Mouse (Mus musculus): ENCODE results near the gene Esam. TPM values are rescaled to one million over a fixed set of nuclear protein-coding genes. Genes with fewer than 3 reads are reported as not detected.

Esam gene
- total and polyA plus RNA-seq, 2 experiments from 2014 or later = 29.1 to 35.1 TPM

GRCm38 (mm10) chr9:37554838-37555748 is 27.2 kb downstream of the Esam start, which contains the start of gene Siae:
Siae (plus strand) TSS chr9:37555698.
- no peaks in the 10 kb centered on the region for H3K9me3 ChIP-seq (ENCODE audit: low read length)
- peak within 1 kb of the TSS; percentile 32; the same call in 1 of the 2 replicates for H3K27ac ChIP-seq (ENCODE audit: low read depth, low read length)
- H3K4me3 ChIP-seq (ENCODE audit: low read depth, low read length) = no peak within 1 kb of the TSS
- ATAC-seq (ENCODE audit: low FRiP score) (peak; percentile 49), DNase-seq (ENCODE audit: low spot score) (peak; percentile 42)
- H3K4me2 ChIP-seq (ENCODE audit: low read depth, low read length, poor library complexity, severe bottlenecking) = no peak within 1 kb of the TSS
- no peak within 1 kb of the TSS for H3K9ac ChIP-seq (replicated peaks; ENCODE audit: low read length, poor library complexity, severe bottlenecking)
- no peak for TF ChIP-seq CTCF (IDR thresholded peaks at IDR 0.05)
- H3K36me3 ChIP-seq (ENCODE audit: insufficient read depth, low read length) = no peaks in the 10 kb centered on the region
- WGBS = 23% methylated on average over 7 of the region's 7 CpGs
- H3K4me1 ChIP-seq (ENCODE audit: insufficient read depth, low read length) = peaks cover 8% of the 10 kb centered on the region
- peaks cover 10% of the 10 kb centered on the region for H3K27me3 ChIP-seq (ENCODE audit: insufficient read depth, low read length)

- H3K4me1 ChIP-seq (ENCODE audit: insufficient read depth, low read length) = peaks cover 8% of the 10 kb centered on the region
- 85% methylated on average over 3 of the region's 3 CpGs for WGBS
- no peak for TF ChIP-seq CTCF (IDR thresholded peaks at IDR 0.05)
- no peak for DNase-seq (ENCODE audit: low spot score)
- no peak overlapping the region for H3K27ac ChIP-seq (ENCODE audit: low read depth, low read length)
- H3K4me3 ChIP-seq (ENCODE audit: low read depth, low read length) = no peak overlapping the region
- no peak overlapping the region for H3K9ac ChIP-seq (replicated peaks; ENCODE audit: low read length, poor library complexity, severe bottlenecking)
- H3K27me3 ChIP-seq (ENCODE audit: insufficient read depth, low read length) = no peaks in the 10 kb centered on the region; the same call in 1 of the 2 replicates
- no peaks in the 10 kb centered on the region for H3K9me3 ChIP-seq (ENCODE audit: low read length)
- no peak for ATAC-seq (ENCODE audit: low FRiP score)
- H3K36me3 ChIP-seq (ENCODE audit: insufficient read depth, low read length) = no peaks in the 10 kb centered on the region
- H3K4me2 ChIP-seq (ENCODE audit: low read depth, low read length, poor library complexity, severe bottlenecking) = no peak overlapping the region
Measured at GRCm38 (mm10) chr9:37556366-37556765, 28.5 kb downstream of the Esam start.

GRCm38 (mm10) chr9:37560617-37561016 is 32.7 kb downstream of the Esam start:
- DNase-seq (ENCODE audit: low spot score) (no peak), ATAC-seq (ENCODE audit: low FRiP score) (no peak)
- TF ChIP-seq CTCF (IDR thresholded peaks at IDR 0.05) = no peak
- Histone ChIP-seq H3K4me1 (ENCODE audit: insufficient read depth, low read length) (no peaks in the 10 kb centered on the region; the same call in 1 of the 2 replicates), H3K9ac (replicated peaks; ENCODE audit: low read length, poor library complexity, severe bottlenecking) (no peak overlapping the region), H3K4me2 (ENCODE audit: low read depth, low read length, poor library complexity, severe bottlenecking) (no peak overlapping the region), H3K27ac (ENCODE audit: low read depth, low read length) (no peak overlapping the region), H3K4me3 (ENCODE audit: low read depth, low read length) (no peak overlapping the region), H3K36me3 (ENCODE audit: insufficient read depth, low read length) (no peaks in the 10 kb centered on the region), H3K9me3 (ENCODE audit: low read length) (no peaks in the 10 kb centered on the region), H3K27me3 (ENCODE audit: insufficient read depth, low read length) (no peaks in the 10 kb centered on the region)
- 81% methylated on average over 2 of the region's 2 CpGs for WGBS

- no peak overlapping the region for H3K9ac ChIP-seq (replicated peaks; ENCODE audit: low read length, poor library complexity, severe bottlenecking)
- peaks cover 5% of the 10 kb centered on the region; the same call in 1 of the 2 replicates for H3K4me1 ChIP-seq (ENCODE audit: insufficient read depth, low read length)
- no peak overlapping the region for H3K4me3 ChIP-seq (ENCODE audit: low read depth, low read length)
- TF ChIP-seq CTCF (IDR thresholded peaks at IDR 0.05) = no peak
- DNase-seq (ENCODE audit: low spot score) (no peak), ATAC-seq (ENCODE audit: low FRiP score) (no peak)
- WGBS = 60% methylated on average over 1 of the region's 1 CpGs
- no peak overlapping the region for H3K4me2 ChIP-seq (ENCODE audit: low read depth, low read length, poor library complexity, severe bottlenecking)
- no peaks in the 10 kb centered on the region for H3K9me3 ChIP-seq (ENCODE audit: low read length)
- H3K27me3 ChIP-seq (ENCODE audit: insufficient read depth, low read length) = no peaks in the 10 kb centered on the region
- H3K27ac ChIP-seq (ENCODE audit: low read depth, low read length) = no peak overlapping the region
- H3K36me3 ChIP-seq (ENCODE audit: insufficient read depth, low read length) = no peaks in the 10 kb centered on the region
Measured at GRCm38 (mm10) chr9:37563805-37564204, 35.9 kb downstream of the Esam start.

GRCm38 (mm10) chr9:37567019-37567418 is 39.1 kb downstream of the Esam start:
- no peak for TF ChIP-seq CTCF (IDR thresholded peaks at IDR 0.05)
- Histone ChIP-seq H3K27me3 (ENCODE audit: insufficient read depth, low read length) (no peaks in the 10 kb centered on the region), H3K9me3 (ENCODE audit: low read length) (no peaks in the 10 kb centered on the region), H3K4me2 (ENCODE audit: low read depth, low read length, poor library complexity, severe bottlenecking) (no peak overlapping the region), H3K9ac (replicated peaks; ENCODE audit: low read length, poor library complexity, severe bottlenecking) (no peak overlapping the region), H3K4me1 (ENCODE audit: insufficient read depth, low read length) (peaks cover 5% of the 10 kb centered on the region; the same call in 1 of the 2 replicates), H3K27ac (ENCODE audit: low read depth, low read length) (no peak overlapping the region), H3K36me3 (ENCODE audit: insufficient read depth, low read length) (no peaks in the 10 kb centered on the region), H3K4me3 (ENCODE audit: low read depth, low read length) (no peak overlapping the region)
- WGBS = 82% methylated on average over 2 of the region's 2 CpGs
- ATAC-seq (ENCODE audit: low FRiP score) (no peak), DNase-seq (ENCODE audit: low spot score) (no peak)

- 44% methylated on average over 5 of the region's 5 CpGs for WGBS
Measured at GRCm38 (mm10) chr9:37567454-37567853, 39.6 kb downstream of the Esam start.

More at GRCm38 (mm10) chr9:37567454-37567853, 39.6 kb downstream of the Esam start:
- 0 out of 2 replicates have a peak, but pooled peaks have one; percentile 49 for ATAC-seq (ENCODE audit: low FRiP score)
- Histone ChIP-seq H3K9ac (replicated peaks; ENCODE audit: low read length, poor library complexity, severe bottlenecking) (no peak overlapping the region), H3K27ac (ENCODE audit: low read depth, low read length) (no peak overlapping the region), H3K4me3 (ENCODE audit: low read depth, low read length) (no peak overlapping the region), H3K9me3 (ENCODE audit: low read length) (no peaks in the 10 kb centered on the region), H3K4me2 (ENCODE audit: low read depth, low read length, poor library complexity, severe bottlenecking) (no peak overlapping the region), H3K36me3 (ENCODE audit: insufficient read depth, low read length) (no peaks in the 10 kb centered on the region), H3K27me3 (ENCODE audit: insufficient read depth, low read length) (no peaks in the 10 kb centered on the region), H3K4me1 (ENCODE audit: insufficient read depth, low read length) (peaks cover 5% of the 10 kb centered on the region; the same call in 1 of the 2 replicates)
- DNase-seq (ENCODE audit: low spot score) = no peak
- no peak for TF ChIP-seq CTCF (IDR thresholded peaks at IDR 0.05)

Measured in midbrain, postnatal 0 days (tissue).